Mouse (Mus musculus) embryonic facial prominence, embryonic 11.5 days (tissue): ENCODE results near the gene Apol7e. TPM values are rescaled to one million over a fixed set of nuclear protein-coding genes. Genes with fewer than 3 reads are reported as not detected.
"Not testable (repeated sequence)": the region's sequence is repeated elsewhere in the genome, so short reads cannot be mapped to it uniquely, and the experiment has no call there.

Source experiments
- ATAC-seq: fragments of 200-750 bp; cut with Nextera tagmentation; replicated peaks from 2 replicates; pipeline ENCODE4 v1.8.0; 2017; ENCODE audit warnings: low read depth; ENCODE audit not compliant: insufficient number of reproducible peaks, low FRiP score, low TSS enrichment
- DNase-seq: peaks from one replicate; pipeline ENCODE4 v3.0.0-alpha.2; 2015; ENCODE audit warnings: low spot score
- H3K27ac ChIP-seq: fragments of 300-500 bp; sonication (generic); replicated peaks from 2 replicates; pipeline ENCODE4 v1.5.1; 2014; ENCODE audit warnings: mild to moderate bottlenecking, low read depth, low read length, control low read depth
- H3K27me3 ChIP-seq: fragments of 300-500 bp; sonication (generic); 2 replicates; pipeline ENCODE4 v1.6.1; 2014; ENCODE audit warnings: mild to moderate bottlenecking, low read length, moderate library complexity, mixed read lengths; ENCODE audit not compliant: control insufficient read depth, insufficient read depth
- H3K36me3 ChIP-seq: fragments of 300-500 bp; sonication (generic); replicated peaks from 2 replicates; pipeline ENCODE4 v1.6.1; 2014; ENCODE audit warnings: low read depth, mild to moderate bottlenecking, low read length, moderate library complexity, mixed read lengths; ENCODE audit not compliant: control insufficient read depth, insufficient read depth
- H3K4me1 ChIP-seq: fragments of 300-500 bp; sonication (generic); 2 replicates; pipeline ENCODE4 v1.6.1; 2014; ENCODE audit warnings: low read length, mixed read lengths; ENCODE audit not compliant: control insufficient read depth, insufficient read depth
- H3K4me2 ChIP-seq: fragments of 300-500 bp; sonication (generic); 2 replicates; pipeline ENCODE4 v1.6.1; 2014; ENCODE audit warnings: low read depth, mild to moderate bottlenecking, control low read depth, low read length, moderate library complexity
- H3K4me3 ChIP-seq: fragments of 300-500 bp; sonication (generic); 2 replicates; pipeline ENCODE4 v1.5.1; 2014; ENCODE audit warnings: low read depth, low read length, control low read depth
- H3K9ac ChIP-seq: fragments of 300-500 bp; sonication (generic); replicated peaks from 2 replicates; pipeline ENCODE4 v1.6.1; 2014; ENCODE audit warnings: mild to moderate bottlenecking, control low read depth, low read length
- H3K9me3 ChIP-seq: fragments of 300-500 bp; sonication (generic); replicated peaks from 2 replicates; pipeline ENCODE4 v1.6.1; 2016; ENCODE audit warnings: mild to moderate bottlenecking, low read length, inconsistent platforms, mixed read lengths; ENCODE audit not compliant: control insufficient read depth
- WGBS: fragments of 180-500 bp; shearing (Covaris S2); extraction: QIAGEN DNeasy Blood & Tissue Kit; methylation state at CpG from one replicate; pipeline ENCODE4 v1.1.7; 2014; 5-methylcytosine and 5-hydroxymethylcytosine counted together
- polyA plus RNA-seq: library from polyadenylated mRNA; unstranded; fragments of >200 nt; fragmentation: Nextera tagmentation; extraction: Ambion mirVana; gene quantifications from 2 replicates; pipeline ENCODE4 v1.2.1, GENCODE M21; 2014

The Apol7e gene
- not detected in 2 replicates for polyA plus RNA-seq

GRCm38 (mm10) chr15:77698656-77699055 is at the start of gene Apol7e:
TSS of gene Apol7e (plus strand) at chr15:77698857.
- not testable (repeated sequence) for ATAC-seq, DNase-seq, H3K27me3 ChIP-seq, H3K36me3 ChIP-seq, H3K4me1 ChIP-seq, H3K9ac ChIP-seq, H3K4me3 ChIP-seq, H3K4me2 ChIP-seq, H3K9me3 ChIP-seq, H3K27ac ChIP-seq
- WGBS, result 66% methylated on average over 4 of the region's 4 CpGs

- DNase-seq, H3K27me3 ChIP-seq, H3K9ac ChIP-seq, H3K9me3 ChIP-seq, H3K4me3 ChIP-seq, H3K36me3 ChIP-seq, H3K4me1 ChIP-seq, H3K4me2 ChIP-seq, H3K27ac ChIP-seq, ATAC-seq: not testable (repeated sequence)
Observed at GRCm38 (mm10) chr15:77651143-77651542, 47.5 kb upstream of the Apol7e start.

- 89% methylated on average over 1 of the region's 1 CpGs for WGBS
- not testable (repeated sequence) for ATAC-seq, H3K4me3 ChIP-seq, H3K27me3 ChIP-seq, H3K9ac ChIP-seq, H3K27ac ChIP-seq, H3K9me3 ChIP-seq, H3K36me3 ChIP-seq, DNase-seq, H3K4me2 ChIP-seq, H3K4me1 ChIP-seq
Observed at GRCm38 (mm10) chr15:77659773-77660172, 38.9 kb upstream of the Apol7e start.

- not testable (repeated sequence) for H3K27ac ChIP-seq, H3K4me1 ChIP-seq, ATAC-seq, H3K36me3 ChIP-seq, H3K4me3 ChIP-seq, H3K4me2 ChIP-seq, DNase-seq, H3K9me3 ChIP-seq, H3K27me3 ChIP-seq, H3K9ac ChIP-seq
- 88% methylated on average over 2 of the region's 2 CpGs for WGBS
Observed at GRCm38 (mm10) chr15:77661841-77662240, 36.8 kb upstream of the Apol7e start.

GRCm38 (mm10) chr15:77674081-77674480 is 24.6 kb upstream of the Apol7e start:
- not testable (repeated sequence) for H3K36me3 ChIP-seq, H3K27ac ChIP-seq, DNase-seq, H3K4me3 ChIP-seq, H3K27me3 ChIP-seq, H3K9ac ChIP-seq, H3K9me3 ChIP-seq, H3K4me1 ChIP-seq, H3K4me2 ChIP-seq, ATAC-seq
- 70% methylated on average over 1 of the region's 1 CpGs for WGBS

- not testable (repeated sequence) for H3K9ac ChIP-seq, H3K36me3 ChIP-seq, H3K27me3 ChIP-seq, H3K4me2 ChIP-seq, H3K9me3 ChIP-seq, H3K27ac ChIP-seq, H3K4me3 ChIP-seq, H3K4me1 ChIP-seq, ATAC-seq
- peak; percentile 71 for DNase-seq
- 5% methylated on average over 7 of the region's 11 CpGs for WGBS
Observed at GRCm38 (mm10) chr15:77683944-77684343, 14.7 kb upstream of the Apol7e start.

- not testable (repeated sequence) for H3K4me1 ChIP-seq, H3K36me3 ChIP-seq, H3K27ac ChIP-seq, H3K27me3 ChIP-seq, ATAC-seq, H3K9me3 ChIP-seq
- DNase-seq, result peak; percentile 49
- Histone ChIP-seq H3K4me2 (peak overlapping the region; percentile 34), H3K9ac (peak overlapping the region; percentile 37), H3K4me3 (peak overlapping the region; percentile 15)
- 8% methylated on average over 19 of the region's 20 CpGs for WGBS
Observed at GRCm38 (mm10) chr15:77691532-77692311, 6.9 kb upstream of the Apol7e start.

- not testable (repeated sequence) for H3K9ac ChIP-seq
Observed at GRCm38 (mm10) chr15:77694687-77695295, 3.9 kb upstream of the Apol7e start.

More at GRCm38 (mm10) chr15:77694687-77695295, 3.9 kb upstream of the Apol7e start:
- peak; percentile 44 for DNase-seq
- H3K36me3 ChIP-seq, H3K4me3 ChIP-seq, H3K9me3 ChIP-seq, H3K27ac ChIP-seq, H3K4me1 ChIP-seq, H3K27me3 ChIP-seq, ATAC-seq, H3K4me2 ChIP-seq: not testable (repeated sequence)
- 44% methylated on average over 11 of the region's 15 CpGs for WGBS
